Mouse (Mus musculus) layer of hippocampus, adult 18-20 months (tissue): ENCODE measurements around the gene Pip5k1a. TPM values are rescaled to one million over a fixed set of nuclear protein-coding genes. Genes with fewer than 3 reads are reported as not detected.

Experiments
- microRNA-seq, 2 experiments: library from miRNA; unstranded; fragments of <30 nt; microRNA quantifications; one replicate each; pipeline ENCODE4 v1.2.0; 2021
- total RNA-seq, 2 experiments: library from RNA; stranded (reverse); gene quantifications; 2 replicates each; pipeline ENCODE4 v1.2.3; 2021

Gene Pip5k1a
- total RNA-seq, 2 experiments from 2014 or later = 69.1 to 71.7 TPM

Small RNA genes lying within 50 kb of the gene (microRNA-seq; reads per million reads assigned to microRNA genes)
- gene Mir8099-1 = 0 reads per million in 2 experiments

Other genes starting within 250 kb of the Pip5k1a start
- gene Psmb4, start 220.0 kb downstream of the Pip5k1a start, total RNA-seq = 100 to 1,000 TPM; 267 to 268 TPM
- 10 to 100 TPM; 12.6 to 14.1 TPM for gene Selenbp1, start 173.9 kb downstream of the Pip5k1a start, total RNA-seq
- 10 to 100 TPM; 19.5 to 22.0 TPM for gene Rfx5, start 152.9 kb downstream of the Pip5k1a start, total RNA-seq
- gene Pi4kb, start 132.2 kb downstream of the Pip5k1a start, total RNA-seq = 10 to 100 TPM; 61.1 to 63.4 TPM
- 10 to 100 TPM; 24.4 to 26.2 TPM for gene Zfp687, start 91.5 kb downstream of the Pip5k1a start, total RNA-seq
- 100 to 1,000 TPM; 154 to 169 TPM for gene Psmd4, start 64.3 kb downstream of the Pip5k1a start, total RNA-seq
- 10 to 100 TPM; 46.7 to 48.2 TPM for gene Vps72, start 4.1 kb upstream of the Pip5k1a start, total RNA-seq
- under 1 TPM; 0.48 to 0.82 TPM for gene Tmod4, start 17.5 kb upstream of the Pip5k1a start, total RNA-seq
- 10 to 100 TPM; 43.5 to 48.9 TPM for gene Scnm1, start 27.1 kb upstream of the Pip5k1a start, total RNA-seq
- 10 to 100 TPM; 16.1 to 16.5 TPM for gene Lysmd1, start 27.2 kb upstream of the Pip5k1a start, total RNA-seq
- gene Tnfaip8l2, start 35.4 kb upstream of the Pip5k1a start, total RNA-seq = 1 to 10 TPM; 2.6 to 3.1 TPM
- 10 to 100 TPM; 29.4 to 34.2 TPM for gene Sema6c, start 53.5 kb upstream of the Pip5k1a start, total RNA-seq
- 10 to 100 TPM; 12.7 to 13.2 TPM for gene Gabpb2, start 111.0 kb upstream of the Pip5k1a start, total RNA-seq
- 10 to 100 TPM; 72.7 to 72.9 TPM for gene Cdc42se1, start 121.8 kb upstream of the Pip5k1a start, total RNA-seq
- 100 to 1,000 TPM; 263 to 266 TPM for gene Mllt11, start 125.2 kb upstream of the Pip5k1a start, total RNA-seq
- under 1 TPM in 1 of 2 experiments, not detected in 1; 0.15 TPM for gene Gm128, start 134.7 kb upstream of the Pip5k1a start, total RNA-seq
- gene Bnipl, start 144.3 kb upstream of the Pip5k1a start, total RNA-seq = under 1 TPM in 1 of 2 experiments, not detected in 1; 0.37 TPM
- 10 to 100 TPM; 19.2 to 21.0 TPM for gene Mindy1, start 174.4 kb upstream of the Pip5k1a start, total RNA-seq
- gene Prune1, start 175.1 kb upstream of the Pip5k1a start, total RNA-seq = 10 to 100 TPM; 21.0 to 21.1 TPM
- under 1 TPM; 0.59 to 0.63 TPM for gene Anxa9, start 200.2 kb upstream of the Pip5k1a start, total RNA-seq
- 10 to 100 TPM; 54.2 to 54.5 TPM for gene Cers2, start 207.9 kb upstream of the Pip5k1a start, total RNA-seq